Mouse (Mus musculus) E14TG2a.4 (cell line): ENCODE measurements around the gene Gm15446.
"Not testable (repeated sequence)": the region's sequence is repeated elsewhere in the genome, so short reads cannot be mapped to it uniquely, and the experiment has no call there.

Experiments used
- CTCF ChIP-seq: conservative IDR thresholded peaks from 2 replicates; pipeline ENCODE4 v1.5.1; 2014; ENCODE audit warnings: low read length
- NANOG ChIP-seq: IDR thresholded peaks from 2 replicates; pipeline ENCODE4 v1.6.1; 2014; ENCODE audit warnings: borderline replicate concordance, low read length, mixed read lengths
- POU5F1 ChIP-seq: IDR thresholded peaks from 2 replicates; pipeline ENCODE4 v1.6.1; 2014; ENCODE audit warnings: low read length, borderline replicate concordance

- not testable (repeated sequence) for TF ChIP-seq CTCF, NANOG, POU5F1
Measured at GRCm38 (mm10) chr5:109923261-109924071, at the start of gene Gm15446.
